Mouse (Mus musculus) midbrain, postnatal 0 days (tissue): ENCODE results near the gene Sf3b3. TPM values are rescaled to one million over a fixed set of nuclear protein-coding genes. Genes with fewer than 3 reads are reported as not detected.
"Not testable (repeated sequence)": the region's sequence is repeated elsewhere in the genome, so short reads cannot be mapped to it uniquely, and the experiment has no call there.

Experiments
- ATAC-seq: fragments of 200-750 bp; cut with Nextera tagmentation; 2 replicates; pipeline ENCODE4 v1.8.0; 2017; ENCODE audit warnings: moderate number of reproducible peaks, mild to moderate bottlenecking, moderate TSS enrichment, moderate library complexity; ENCODE audit not compliant: low FRiP score
- DNase-seq: peaks from one replicate; pipeline ENCODE4 v3.0.0-alpha.2; 2015; ENCODE audit warnings: low spot score
- H3K27ac ChIP-seq: fragments of 300-500 bp; sonication (generic); 2 replicates; pipeline ENCODE4 v1.5.1; 2014; ENCODE audit warnings: low read depth, mild to moderate bottlenecking, low read length, mixed read lengths
- H3K27me3 ChIP-seq: fragments of 300-500 bp; sonication (generic); 2 replicates; pipeline ENCODE4 v1.6.1; 2014; ENCODE audit warnings: low read length, control low read depth, mixed read lengths; ENCODE audit not compliant: insufficient read depth
- H3K36me3 ChIP-seq: fragments of 300-500 bp; sonication (generic); 2 replicates; pipeline ENCODE4 v1.6.1; 2014; ENCODE audit warnings: low read length, control low read depth, mixed read lengths; ENCODE audit not compliant: insufficient read depth
- H3K4me1 ChIP-seq: fragments of 300-500 bp; sonication (generic); 2 replicates; pipeline ENCODE4 v1.6.1; 2014; ENCODE audit warnings: mild to moderate bottlenecking, control low read depth, antibody characterized with exemption, low read length, mixed read lengths; ENCODE audit not compliant: insufficient read depth
- H3K4me2 ChIP-seq: fragments of 300-500 bp; sonication (generic); 2 replicates; pipeline ENCODE4 v1.6.1; 2014; ENCODE audit warnings: low read depth, mild to moderate bottlenecking, low read length, mixed read lengths; ENCODE audit not compliant: poor library complexity, severe bottlenecking
- H3K4me3 ChIP-seq: fragments of 300-500 bp; sonication (generic); 2 replicates; pipeline ENCODE4 v1.5.1; 2014; ENCODE audit warnings: low read depth, mild to moderate bottlenecking, low read length, moderate library complexity
- H3K9ac ChIP-seq: fragments of 300-500 bp; sonication (generic); replicated peaks from 2 replicates; pipeline ENCODE4 v1.6.1; 2014; ENCODE audit warnings: mild to moderate bottlenecking, low read length, moderate library complexity, mixed read lengths; ENCODE audit not compliant: poor library complexity, severe bottlenecking
- H3K9me3 ChIP-seq: fragments of 300-500 bp; sonication (generic); 2 replicates; pipeline ENCODE4 v1.6.1; 2016; ENCODE audit warnings: low read length, control low read depth
- CTCF ChIP-seq: IDR thresholded peaks from 2 replicates; pipeline ENCODE4 v1.5.1; 2016; ENCODE audit warnings: antibody characterized with exemption, mild to moderate bottlenecking
- WGBS: fragments of 180-500 bp; shearing (Covaris S2); extraction: QIAGEN DNeasy Blood & Tissue Kit; methylation state at CpG from one replicate; pipeline ENCODE4 v1.1.7; 2014; 5-methylcytosine and 5-hydroxymethylcytosine counted together
- polyA plus RNA-seq: library from polyadenylated mRNA; unstranded; fragments of >200 nt; fragmentation: Nextera tagmentation; extraction: Ambion mirVana; gene quantifications from 2 replicates; pipeline ENCODE4 v1.2.1, GENCODE M21; 2015
- total RNA-seq: library from RNA; depleted of rRNA; stranded (reverse); fragments of >200 nt; gene quantifications from 2 replicates; pipeline ENCODE4 v1.2.3, GENCODE M21; 2014

Sf3b3 gene
- total and polyA plus RNA-seq, 2 experiments from 2014 or later, result 65.0 to 82.9 TPM

DNA sequence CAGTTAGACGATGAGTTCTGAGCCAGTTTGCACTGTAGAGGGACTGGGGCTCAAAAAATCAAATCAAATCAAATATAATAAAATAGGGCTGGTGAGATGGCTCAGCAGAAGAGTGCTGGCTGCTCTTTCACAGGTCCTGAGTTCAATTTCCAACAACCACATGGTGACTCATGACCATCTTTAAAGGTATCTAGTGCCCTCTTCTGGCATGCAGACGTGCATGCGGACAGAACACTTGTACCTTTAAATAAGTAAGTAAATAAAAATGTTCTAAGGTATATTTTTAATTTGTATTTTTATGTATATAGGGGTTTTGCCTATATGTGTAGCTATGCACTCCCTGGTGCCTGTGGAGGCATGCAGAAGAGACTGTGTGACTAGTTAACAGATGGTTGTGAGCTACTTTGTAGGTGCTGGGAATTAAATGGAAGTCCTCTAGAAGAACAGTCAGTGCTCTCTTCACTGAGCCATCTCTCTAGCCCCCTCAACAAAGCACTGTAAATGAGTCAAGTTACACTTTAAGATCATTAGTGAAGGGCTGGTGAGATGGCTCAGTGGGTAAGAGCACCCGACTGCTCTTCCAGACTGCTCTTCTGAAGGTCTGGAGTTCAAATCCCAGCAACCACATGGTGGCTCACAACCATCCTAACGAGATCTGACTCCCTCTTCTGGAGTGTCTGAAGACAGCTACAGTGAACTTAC, 10.3 kb upstream of the Sf3b3 start:
- Histone ChIP-seq H3K4me3 (no peak overlapping the region), H3K9me3 (no peaks in the 10 kb centered on the region), H3K4me1 (no peaks in the 10 kb centered on the region), H3K27ac (no peak overlapping the region), H3K36me3 (peaks cover 61% of the 10 kb centered on the region), H3K27me3 (no peaks in the 10 kb centered on the region), H3K9ac (no peak overlapping the region), H3K4me2 (no peak overlapping the region)
- DNase-seq (no peak), ATAC-seq (no peak)
- WGBS, result 91% methylated on average over 4 of the region's 5 CpGs
- TF ChIP-seq CTCF, result peak; percentile 36

DNA sequence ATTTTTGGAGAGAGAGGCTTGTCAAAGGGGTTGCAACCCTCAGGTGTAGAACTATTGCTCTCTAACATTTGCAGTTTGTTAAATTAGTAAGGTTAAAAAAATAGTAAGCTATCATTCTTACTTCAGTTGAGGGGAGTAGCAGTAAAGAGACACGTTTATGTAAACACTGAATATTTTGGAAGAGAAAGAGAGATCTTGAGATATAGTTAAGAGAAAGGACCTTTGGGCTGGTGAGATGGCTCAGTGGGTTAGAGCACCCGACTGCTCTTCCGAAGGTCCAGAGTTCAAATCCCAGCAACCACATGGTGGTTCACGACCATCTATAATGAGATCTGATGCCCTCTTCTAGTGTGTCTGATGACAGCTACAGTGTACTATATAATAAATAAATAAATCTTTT, 9.5 kb upstream of the Sf3b3 start:
- not testable (repeated sequence) for H3K27me3 ChIP-seq, DNase-seq, H3K4me2 ChIP-seq, H3K9me3 ChIP-seq, H3K9ac ChIP-seq, H3K4me3 ChIP-seq, H3K27ac ChIP-seq, ATAC-seq, H3K4me1 ChIP-seq
- peaks cover 63% of the 10 kb centered on the region for H3K36me3 ChIP-seq
- WGBS, result 93% methylated on average over 3 of the region's 4 CpGs

DNA sequence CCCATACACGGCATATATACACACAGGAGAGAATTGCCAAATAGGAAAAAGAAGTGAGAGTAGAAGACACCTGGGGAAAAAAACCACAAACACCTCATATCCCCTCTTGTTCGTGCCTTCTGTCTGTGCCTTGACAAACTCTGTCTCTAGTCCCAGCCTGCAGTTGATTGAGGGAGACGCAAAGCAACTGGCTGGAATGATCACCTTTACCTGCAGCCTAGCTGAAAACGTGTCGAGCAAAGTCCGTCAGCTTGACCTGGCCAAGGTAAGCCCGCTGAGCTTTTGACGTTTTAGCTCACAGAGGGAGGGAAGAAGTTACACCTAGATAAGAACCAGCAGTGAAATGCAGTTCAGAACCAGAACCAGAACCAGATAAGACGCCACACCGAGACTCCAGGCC, 4.6 kb upstream of the Sf3b3 start:
- Histone ChIP-seq H3K4me3 (no peak overlapping the region), H3K4me2 (no peak overlapping the region), H3K4me1 (no peaks in the 10 kb centered on the region; the same call in 1 of the 2 replicates), H3K27ac (no peak overlapping the region), H3K36me3 (peaks cover 48% of the 10 kb centered on the region), H3K9me3 (no peaks in the 10 kb centered on the region), H3K9ac (no peak overlapping the region), H3K27me3 (no peaks in the 10 kb centered on the region)
- DNase-seq, result no peak
- 97% methylated on average over 10 of the region's 10 CpGs for WGBS
- TF ChIP-seq CTCF, result no peak
- ATAC-seq, result no peak

GRCm38 (mm10) chr8:110847645-110848495, 1.3 kb upstream of the Sf3b3 start:
- ATAC-seq, result no peak
- H3K36me3 ChIP-seq, result peaks cover 42% of the 10 kb centered on the region

DNA sequence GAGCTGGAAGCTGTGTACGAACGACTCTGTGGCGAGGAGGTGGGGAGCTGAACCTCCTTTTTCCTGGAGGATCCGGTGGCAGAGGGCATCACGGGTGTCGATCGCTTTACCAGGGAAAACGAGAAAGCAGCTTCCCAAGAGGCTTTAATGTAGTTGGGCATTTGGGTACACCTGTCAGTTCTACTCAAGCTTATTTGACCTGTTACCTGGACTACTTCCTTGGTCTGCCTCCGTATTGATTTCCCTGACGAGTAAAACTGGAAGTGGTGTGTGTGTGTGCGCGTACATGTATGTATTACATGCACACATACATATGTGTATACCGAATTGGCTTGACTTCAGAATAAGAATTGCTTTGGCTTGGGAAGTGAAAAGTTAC, 573 bp upstream of the Sf3b3 start:
- TF ChIP-seq CTCF, result no peak
- no peak for DNase-seq
- peaks cover 34% of the 10 kb centered on the region for H3K36me3 ChIP-seq
- 2% methylated on average over 13 of the region's 13 CpGs for WGBS
- peak overlapping the region; percentile 90 for H3K27ac ChIP-seq
- peak overlapping the region; percentile 62 for H3K4me3 ChIP-seq
- no peaks in the 10 kb centered on the region for H3K27me3 ChIP-seq
- peaks cover 4% of the 10 kb centered on the region; the same call in 1 of the 2 replicates for H3K4me1 ChIP-seq
- no peaks in the 10 kb centered on the region for H3K9me3 ChIP-seq
- H3K4me2 ChIP-seq, result peak overlapping the region; percentile 74
- no peak for ATAC-seq
- peak overlapping the region; percentile 77 for H3K9ac ChIP-seq

More at GRCm38 (mm10) chr8:110847645-110848495, 1.3 kb upstream of the Sf3b3 start:
- no peak for TF ChIP-seq CTCF
- no peak for DNase-seq
- H3K27ac ChIP-seq, result no peak overlapping the region
- peak overlapping the region; percentile 74 for H3K4me2 ChIP-seq
- no peaks in the 10 kb centered on the region for H3K9me3 ChIP-seq
- peak overlapping the region; percentile 77; the same call in 1 of the 2 replicates for H3K9ac ChIP-seq
- H3K4me3 ChIP-seq, result peak overlapping the region; percentile 62
- 60% methylated on average over 14 of the region's 14 CpGs for WGBS
- peaks cover 4% of the 10 kb centered on the region; the same call in 1 of the 2 replicates for H3K4me1 ChIP-seq
- H3K27me3 ChIP-seq, result no peaks in the 10 kb centered on the region
